Mouse (Mus musculus) large intestine, adult 2 months (tissue): Measurements from ENCODE around the gene Tefm. TPM values are rescaled to one million over a fixed set of nuclear protein-coding genes. Genes with fewer than 3 reads are reported as not detected.
"Not testable (repeated sequence)": the region's sequence is repeated elsewhere in the genome, so short reads cannot be mapped to it uniquely, and the experiment has no call there.

Experiments used
- DNase-seq: peaks from one replicate; pipeline ENCODE4 v3.0.0-alpha.2; 2012; ENCODE audit warnings: low read depth, low spot score
- WGBS: fragments of 180-500 bp; shearing (Covaris S2); methylation state at CpG from one replicate; pipeline ENCODE4 v1.1.7; 2018; 5-methylcytosine and 5-hydroxymethylcytosine counted together
- polyA plus RNA-seq: library from polyadenylated mRNA; depleted of rRNA; stranded (reverse); fragments of >200 nt; gene quantifications from 2 replicates; pipeline ENCODE4 v1.2.3, GENCODE M21; 2012

Gene Tefm
- polyA plus RNA-seq, 1 experiment, result 3.9 TPM

GRCm38 (mm10) chr11:80161041-80161440 is 19.1 kb upstream of the Tefm start:
- DNase-seq, result no peak
- WGBS, result 73% methylated on average over 4 of the region's 4 CpGs

- no peak for DNase-seq
- 37% methylated on average over 7 of the region's 7 CpGs for WGBS
Measured at GRCm38 (mm10) chr11:80159018-80159417, 17.0 kb upstream of the Tefm start.

GRCm38 (mm10) chr11:80156841-80157240 is 14.9 kb upstream of the Tefm start:
- DNase-seq, result no peak
- 65% methylated on average over 4 of the region's 4 CpGs for WGBS

GRCm38 (mm10) chr11:80155961-80156360 is 14.0 kb upstream of the Tefm start:
- 84% methylated on average over 4 of the region's 4 CpGs for WGBS
- DNase-seq, result no peak

GRCm38 (mm10) chr11:80155541-80155940 is 13.6 kb upstream of the Tefm start:
- WGBS, result 85% methylated on average over 8 of the region's 8 CpGs
- no peak for DNase-seq

GRCm38 (mm10) chr11:80154501-80154900 is 12.5 kb upstream of the Tefm start:
- 41% methylated on average over 25 of the region's 25 CpGs for WGBS
- no peak for DNase-seq

GRCm38 (mm10) chr11:80153857-80154495 is 12.0 kb upstream of the Tefm start, which contains the start of gene Adap2:
Gene Adap2 (plus strand): TSS chr11:80154105.
- WGBS, result under 1% methylated on average over 47 of the region's 47 CpGs

GRCm38 (mm10) chr11:80152376-80152775 is 10.4 kb upstream of the Tefm start:
- 64% methylated on average over 8 of the region's 8 CpGs for WGBS
- no peak for DNase-seq

More at GRCm38 (mm10) chr11:80153857-80154495, 12.0 kb upstream of the Tefm start, which contains the start of gene Adap2:
- peak; percentile 67 for DNase-seq

GRCm38 (mm10) chr11:80151541-80151940 is 9.6 kb upstream of the Tefm start:
- WGBS, result 38% methylated on average over 2 of the region's 2 CpGs

GRCm38 (mm10) chr11:80150566-80150965 is 8.6 kb upstream of the Tefm start:
- 47% methylated on average over 5 of the region's 5 CpGs for whole genome bisulfite sequencing
- DNase-seq, result no peak

More at GRCm38 (mm10) chr11:80151541-80151940, 9.6 kb upstream of the Tefm start:
- no peak for DNase-seq

GRCm38 (mm10) chr11:80149412-80150023 is 7.5 kb upstream of the Tefm start:
- 88% methylated on average over 8 of the region's 8 CpGs for WGBS
- no peak for DNase-seq

- 85% methylated on average over 3 of the region's 4 CpGs for WGBS
- DNase-seq, result not testable (repeated sequence)
Measured at GRCm38 (mm10) chr11:80148974-80149373, 7.0 kb upstream of the Tefm start.

GRCm38 (mm10) chr11:80148313-80148712 is 6.3 kb upstream of the Tefm start:
- DNase-seq, result no peak
- 65% methylated on average over 1 of the region's 1 CpGs for WGBS

GRCm38 (mm10) chr11:80147748-80148147 is 5.8 kb upstream of the Tefm start:
- DNase-seq, result no peak
- 54% methylated on average over 6 of the region's 6 CpGs for WGBS

GRCm38 (mm10) chr11:80145787-80146275 is 3.9 kb upstream of the Tefm start:
- 14% methylated on average over 10 of the region's 10 CpGs for whole genome bisulfite sequencing
- DNase-seq, result peak; percentile 68

- DNase-seq, result peak; percentile 69
- 25% methylated on average over 8 of the region's 8 CpGs for WGBS
Measured at GRCm38 (mm10) chr11:80142872-80143271, 897 bp upstream of the Tefm start.

- WGBS, result 86% methylated on average over 5 of the region's 5 CpGs
- no peak for DNase-seq
Measured at GRCm38 (mm10) chr11:80137773-80138172, 4.2 kb downstream of the Tefm start.

GRCm38 (mm10) chr11:80136786-80137185 is 5.2 kb downstream of the Tefm start:
- DNase-seq, result no peak
- WGBS, result 74% methylated on average over 13 of the region's 13 CpGs

GRCm38 (mm10) chr11:80135954-80136683 is 5.9 kb downstream of the Tefm start:
- 89% methylated on average over 11 of the region's 11 CpGs for WGBS
- DNase-seq, result no peak

GRCm38 (mm10) chr11:80134744-80135143 is 7.2 kb downstream of the Tefm start:
- no peak for DNase-seq
- 62% methylated on average over 4 of the region's 4 CpGs for WGBS
